In the genomic region with DNA sequence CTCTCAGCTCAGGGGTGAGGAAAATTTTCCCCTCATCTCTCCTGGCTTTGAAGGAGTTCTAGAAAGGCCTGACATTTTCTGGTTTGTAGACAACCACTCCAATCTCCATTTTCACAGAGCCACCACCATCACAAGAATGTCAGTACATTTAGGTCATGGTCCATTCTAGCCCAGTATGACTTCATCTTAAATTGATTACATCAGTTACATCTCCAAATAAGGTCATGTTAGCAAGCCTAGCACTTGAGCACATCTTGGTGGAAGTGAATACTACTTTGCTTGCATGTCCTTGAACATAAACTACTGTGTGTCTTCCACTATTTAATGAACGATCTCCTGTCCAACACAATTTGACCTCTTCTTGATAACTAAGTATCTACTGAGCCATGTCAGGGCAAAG, we compare ENCODE assay signal across 25 mouse cellular contexts. TPM values are rescaled to one million over a fixed set of nuclear protein-coding genes. Genes with fewer than 3 reads are reported as not detected.
"Had no signal": no experiment of that assay in that cellular context is flagged by ENCODE, and none has a peak within 500 bp of the region (broad histone marks: within the 10 kb centered on the region; RNA-seq: fewer than 3 reads in every experiment).

No protein-coding gene starts in this region.

- H3K9ac ChIP-seq: hindbrain, embryonic 12.5 days; hindbrain, embryonic 14.5 days; intestine, embryonic 15.5 days; limb, embryonic 13.5 days; limb, embryonic 15.5 days; liver, embryonic 12.5 days; liver, embryonic 14.5 days had no signal

- H3K4me1 ChIP-seq: hindbrain, embryonic 10.5 days; hindbrain, embryonic 12.5 days; intestine, embryonic 15.5 days; limb, embryonic 13.5 days; limb, embryonic 15.5 days; liver, embryonic 12.5 days had no signal

- H3K36me3 ChIP-seq: hindbrain, embryonic 10.5 days; hindbrain, embryonic 12.5 days; intestine, embryonic 15.5 days; limb, embryonic 13.5 days; limb, embryonic 15.5 days; liver, embryonic 12.5 days had no signal

- H3K27me3 ChIP-seq: hindbrain, embryonic 12.5 days; intestine, embryonic 15.5 days; limb, embryonic 13.5 days; limb, embryonic 15.5 days; liver, embryonic 12.5 days had no signal

- ATAC-seq: hindbrain, embryonic 16.5 days; inflammation-experienced regulatory T-cells, adult 6 months; intestine, embryonic 15.5 days; intestine, postnatal 0 days; liver, embryonic 12.5 days had no signal

- H3K4me3 ChIP-seq: gastrocnemius, adult 2 months; heart, adult 2 months; hindbrain, embryonic 10.5 days; hindbrain, embryonic 12.5 days; intestine, embryonic 15.5 days; layer of hippocampus, adult 2 months; left cerebral cortex, adult 2 months; limb, embryonic 13.5 days; limb, embryonic 15.5 days; liver, embryonic 12.5 days had no signal

- H3K27ac ChIP-seq: gastrocnemius, adult 2 months; heart, adult 2 months; hindbrain, embryonic 10.5 days; hindbrain, embryonic 12.5 days; hindbrain, embryonic 14.5 days; intestine, embryonic 15.5 days; layer of hippocampus, adult 2 months; left cerebral cortex, adult 2 months; limb, embryonic 13.5 days; limb, embryonic 15.5 days; liver, embryonic 12.5 days; liver, embryonic 14.5 days had no signal

- H3K9me3 ChIP-seq: hindbrain, embryonic 10.5 days; hindbrain, embryonic 12.5 days; intestine, embryonic 15.5 days; limb, embryonic 13.5 days; limb, embryonic 15.5 days; liver, embryonic 12.5 days had no signal

- H3K4me2 ChIP-seq: heart, embryonic 11.5 days; hindbrain, embryonic 12.5 days; hindbrain, embryonic 14.5 days; intestine, embryonic 15.5 days; limb, embryonic 13.5 days; limb, embryonic 15.5 days; liver, embryonic 12.5 days had no signal

- DNase-seq: gastrocnemius, adult 2 months; gastrocnemius, postnatal 10 days; gastrocnemius, postnatal 25 days; heart, adult 2 months; heart, postnatal 4 days; kidney, adult 18-20 months; kidney, adult 8-10 months; kidney, postnatal 10 days; kidney, postnatal 25 days; kidney, postnatal 4 days had no signal

RNA-seq across cellular contexts. Expression of a gene that starts 42.4 kb away (rescaled TPM):
- total RNA-seq: granulocyte monocyte progenitor cell, adult 5-6 weeks had no signal
- polyA plus RNA-seq: inflammation-experienced regulatory T-cells, adult 6 months had no signal
